Mouse (Mus musculus): ENCODE measurements around the gene Asb3. TPM values are rescaled to one million over a fixed set of nuclear protein-coding genes. Genes with fewer than 3 reads are reported as not detected.
"Not testable (repeated sequence)": the region's sequence is repeated elsewhere in the genome, so short reads cannot be mapped to it uniquely, and the experiment has no call there.

The Asb3 gene
- total and polyA plus RNA-seq, 3 experiments = 2.6 to 9.2 (median 7.8) TPM

DNA sequence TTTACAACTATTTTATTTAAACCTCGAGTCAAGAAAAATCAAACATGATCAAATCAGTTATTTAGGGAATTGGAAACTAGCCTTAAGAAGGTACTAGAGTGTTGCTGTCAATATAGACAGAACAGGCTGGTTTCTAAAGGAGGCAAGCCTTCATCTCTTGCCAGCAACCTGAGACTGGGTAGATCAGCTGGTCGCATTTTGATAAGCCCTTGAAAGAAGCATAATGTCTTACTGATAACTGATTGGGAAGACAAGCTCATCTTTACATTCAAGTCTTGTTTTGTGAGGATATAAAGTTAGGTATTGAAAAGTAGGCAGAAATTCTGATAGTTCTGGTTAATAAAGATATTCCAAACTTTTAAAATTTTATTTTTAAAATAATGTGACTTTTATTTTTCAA lies 217.0 kb downstream of the Asb3 start:
- intact Hi-C loops (cut with DNase I) = no loop called here

DNA sequence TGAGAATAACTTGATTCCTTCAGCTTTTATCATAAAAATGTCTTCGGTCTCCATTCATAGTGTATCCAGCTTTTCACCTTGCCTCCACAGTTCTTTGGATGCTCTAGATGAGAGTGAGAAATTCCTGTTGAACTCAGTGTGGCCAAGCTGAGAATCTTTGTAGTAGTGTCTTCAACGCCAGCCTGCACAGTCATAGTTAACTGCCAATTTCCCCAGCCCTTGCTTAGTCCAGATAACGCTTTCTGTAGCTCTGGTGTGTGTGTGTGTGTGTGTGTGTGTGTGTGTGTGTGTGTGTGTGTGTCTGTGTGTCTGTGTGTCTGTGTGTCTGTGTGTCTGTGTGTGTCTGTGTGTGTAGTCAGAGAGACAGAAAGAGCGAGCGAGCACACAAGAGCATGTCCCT lies 220.1 kb downstream of the Asb3 start:
- Histone ChIP-seq H3K9ac (ENCODE audit: low read depth, low read length) (no peak overlapping the region), H3K36me3 (ENCODE audit: control insufficient read depth, insufficient read depth, low read length) (no peaks in the 10 kb centered on the region), H3K27me3 (ENCODE audit: control insufficient read depth, insufficient read depth, low read length) (no peaks in the 10 kb centered on the region), H3K4me3 (no peak overlapping the region), H3K27ac (no peak overlapping the region), H3K79me2 (replicated peaks; ENCODE audit: control insufficient read depth, insufficient read depth, low read length) (no peaks in the 10 kb centered on the region), H3K4me1 (ENCODE audit: control insufficient read depth, insufficient read depth, low read length) (no peaks in the 10 kb centered on the region)
- no peak for DNase-seq
- no peak for TF ChIP-seq CTCF (IDR thresholded peaks at IDR 0.05)
- TF ChIP-seq EP300 (IDR thresholded peaks at IDR 0.05; ENCODE audit: insufficient read depth, low read depth, low read length) = no peak
- no peak for TF ChIP-seq POLR2A (IDR thresholded peaks at IDR 0.05; ENCODE audit: insufficient read depth, low read depth, low read length)
- intact Hi-C loops (cut with DNase I) = no loop called here
- 88% methylated on average over 5 of the region's 5 CpGs for WGBS

More for the DNA sequence above, 217.0 kb downstream of the Asb3 start:
- WGBS = 83% methylated on average over 2 of the region's 2 CpGs
- Histone ChIP-seq H3K9ac (ENCODE audit: low read depth, low read length) (no peak overlapping the region), H3K36me3 (ENCODE audit: control insufficient read depth, insufficient read depth, low read length) (no peaks in the 10 kb centered on the region), H3K4me3 (no peak overlapping the region), H3K27me3 (ENCODE audit: control insufficient read depth, insufficient read depth, low read length) (no peaks in the 10 kb centered on the region), H3K79me2 (replicated peaks; ENCODE audit: control insufficient read depth, insufficient read depth, low read length) (no peaks in the 10 kb centered on the region), H3K27ac (no peak overlapping the region), H3K4me1 (ENCODE audit: control insufficient read depth, insufficient read depth, low read length) (no peaks in the 10 kb centered on the region)
- no peak for TF ChIP-seq CTCF (IDR thresholded peaks at IDR 0.05)
- TF ChIP-seq POLR2A (IDR thresholded peaks at IDR 0.05; ENCODE audit: insufficient read depth, low read depth, low read length) = no peak
- TF ChIP-seq EP300 (IDR thresholded peaks at IDR 0.05; ENCODE audit: insufficient read depth, low read depth, low read length) = no peak
- DNase-seq = no peak

GRCm38 (mm10) chr11:31126964-31127363 lies 241.7 kb downstream of the Asb3 start:
- H3K4me1 ChIP-seq (ENCODE audit: control insufficient read depth, insufficient read depth, low read length); H3K27ac ChIP-seq; intact Hi-C loops (cut with DNase I); H3K27me3 ChIP-seq (ENCODE audit: control insufficient read depth, insufficient read depth, low read length); H3K79me2 ChIP-seq (replicated peaks; ENCODE audit: control insufficient read depth, insufficient read depth, low read length); DNase-seq; H3K36me3 ChIP-seq (ENCODE audit: control insufficient read depth, insufficient read depth, low read length); H3K4me3 ChIP-seq; H3K9ac ChIP-seq (ENCODE audit: low read depth, low read length): not testable (repeated sequence)
- WGBS = 71% methylated on average over 1 of the region's 1 CpGs

- not testable (repeated sequence) for H3K9ac ChIP-seq (ENCODE audit: low read depth, low read length)
- WGBS = 48% methylated on average over 4 of the region's 4 CpGs
These were observed 248.5 kb downstream of the Asb3 start for GRCm38 (mm10) chr11:31133726-31134125.

DNA sequence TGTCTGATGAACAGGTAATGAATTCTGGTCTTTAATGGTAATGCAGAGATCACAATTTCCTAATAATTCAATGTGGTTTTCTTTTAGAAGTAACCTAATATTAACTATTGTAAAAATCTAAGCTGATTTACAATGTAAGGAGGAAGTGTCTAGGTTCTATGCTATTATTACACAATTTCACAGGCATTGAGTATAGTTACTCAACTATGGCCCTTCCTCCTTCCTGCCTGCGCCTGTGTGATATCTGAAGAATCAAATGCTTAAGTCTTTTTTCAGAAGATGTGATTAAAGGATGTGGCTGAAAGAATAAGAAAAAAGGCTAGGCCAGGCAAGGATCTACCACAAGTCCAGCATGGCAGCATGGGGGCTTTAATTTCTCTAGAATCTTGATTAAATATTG lies 249.6 kb downstream of the Asb3 start:
- H3K27me3 ChIP-seq (ENCODE audit: control insufficient read depth, insufficient read depth, low read length); H3K4me1 ChIP-seq (ENCODE audit: control insufficient read depth, insufficient read depth, low read length); H3K79me2 ChIP-seq (replicated peaks; ENCODE audit: control insufficient read depth, insufficient read depth, low read length); H3K4me3 ChIP-seq; intact Hi-C loops (cut with DNase I); H3K36me3 ChIP-seq (ENCODE audit: control insufficient read depth, insufficient read depth, low read length); H3K9ac ChIP-seq (ENCODE audit: low read depth, low read length); H3K27ac ChIP-seq; DNase-seq: not testable (repeated sequence)
- WGBS = 59% methylated on average over 1 of the region's 1 CpGs

More at GRCm38 (mm10) chr11:31133726-31134125, 248.5 kb downstream of the Asb3 start:
- DNase-seq; H3K36me3 ChIP-seq (ENCODE audit: control insufficient read depth, insufficient read depth, low read length); intact Hi-C loops (cut with DNase I); H3K27me3 ChIP-seq (ENCODE audit: control insufficient read depth, insufficient read depth, low read length); H3K4me1 ChIP-seq (ENCODE audit: control insufficient read depth, insufficient read depth, low read length); H3K27ac ChIP-seq; H3K4me3 ChIP-seq; H3K79me2 ChIP-seq (replicated peaks; ENCODE audit: control insufficient read depth, insufficient read depth, low read length): not testable (repeated sequence)

DNA sequence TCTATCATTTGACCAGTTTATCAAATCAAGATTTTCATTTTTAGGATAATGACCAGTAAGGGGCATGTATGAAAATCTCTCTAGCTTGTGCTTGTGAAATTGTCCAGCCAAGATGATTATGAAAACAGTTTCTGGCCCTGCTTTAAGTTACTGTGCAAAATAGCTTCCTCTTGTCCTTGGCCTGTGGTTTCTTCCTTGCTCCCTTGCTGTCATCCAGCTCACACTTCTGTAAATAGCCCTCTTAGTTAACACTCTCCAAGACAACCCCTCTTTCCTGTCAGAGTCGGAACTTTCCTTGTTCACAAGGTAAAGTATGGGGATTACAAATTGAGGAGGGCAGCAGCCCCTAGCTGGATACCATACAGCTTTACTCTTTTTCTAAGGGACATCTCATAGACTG lies 253.2 kb downstream of the Asb3 start:
- H3K4me3 ChIP-seq; H3K4me1 ChIP-seq (ENCODE audit: control insufficient read depth, insufficient read depth, low read length); DNase-seq; H3K79me2 ChIP-seq (replicated peaks; ENCODE audit: control insufficient read depth, insufficient read depth, low read length); H3K9ac ChIP-seq (ENCODE audit: low read depth, low read length); H3K36me3 ChIP-seq (ENCODE audit: control insufficient read depth, insufficient read depth, low read length); H3K27me3 ChIP-seq (ENCODE audit: control insufficient read depth, insufficient read depth, low read length); H3K27ac ChIP-seq; intact Hi-C loops (cut with DNase I): not testable (repeated sequence)
- WGBS = 17% methylated on average over 1 of the region's 1 CpGs

Other genes with a start within 250 kb of the Asb3 start
- gene Acyp2, start 235.8 kb upstream of the Asb3 start, total RNA-seq (2021) = 10 to 100 TPM; 80.7 to 90.3 TPM
- gene Acyp2, start 235.8 kb upstream of the Asb3 start, polyA plus RNA-seq (2012; rRNA removed) = 48.7 and 57.8 TPM in 2 replicates
- 100 to 1,000 TPM; 189 to 213 TPM for gene Psme4, start 113.7 kb upstream of the Asb3 start, total RNA-seq (2021)
- gene Psme4, start 113.7 kb upstream of the Asb3 start, polyA plus RNA-seq (2012; rRNA removed) = 39.1 and 97.7 TPM in 2 replicates
- under 1 TPM in 1 of 2 experiments, not detected in 1; 0.13 TPM for gene Gpr75, start 58 bp upstream of the Asb3 start, total RNA-seq (2021)
- 0.31 and 0.53 TPM in 2 replicates for gene Gpr75, start 58 bp upstream of the Asb3 start, polyA plus RNA-seq (2012; rRNA removed)
- 10 to 100 TPM; 34.7 to 42.7 TPM for gene Erlec1, start 68.9 kb downstream of the Asb3 start, total RNA-seq (2021)
- gene Erlec1, start 68.9 kb downstream of the Asb3 start, polyA plus RNA-seq (2012; rRNA removed) = 22.8 and 37.2 TPM in 2 replicates
- 10 to 100 TPM; 25.7 to 25.9 TPM for gene Chac2, start 100.9 kb downstream of the Asb3 start, total RNA-seq (2021)
- 5.8 and 10.1 TPM in 2 replicates for gene Chac2, start 100.9 kb downstream of the Asb3 start, polyA plus RNA-seq (2012; rRNA removed)